ENCODE assay signal across 12 mouse cellular contexts in the genomic region with DNA sequence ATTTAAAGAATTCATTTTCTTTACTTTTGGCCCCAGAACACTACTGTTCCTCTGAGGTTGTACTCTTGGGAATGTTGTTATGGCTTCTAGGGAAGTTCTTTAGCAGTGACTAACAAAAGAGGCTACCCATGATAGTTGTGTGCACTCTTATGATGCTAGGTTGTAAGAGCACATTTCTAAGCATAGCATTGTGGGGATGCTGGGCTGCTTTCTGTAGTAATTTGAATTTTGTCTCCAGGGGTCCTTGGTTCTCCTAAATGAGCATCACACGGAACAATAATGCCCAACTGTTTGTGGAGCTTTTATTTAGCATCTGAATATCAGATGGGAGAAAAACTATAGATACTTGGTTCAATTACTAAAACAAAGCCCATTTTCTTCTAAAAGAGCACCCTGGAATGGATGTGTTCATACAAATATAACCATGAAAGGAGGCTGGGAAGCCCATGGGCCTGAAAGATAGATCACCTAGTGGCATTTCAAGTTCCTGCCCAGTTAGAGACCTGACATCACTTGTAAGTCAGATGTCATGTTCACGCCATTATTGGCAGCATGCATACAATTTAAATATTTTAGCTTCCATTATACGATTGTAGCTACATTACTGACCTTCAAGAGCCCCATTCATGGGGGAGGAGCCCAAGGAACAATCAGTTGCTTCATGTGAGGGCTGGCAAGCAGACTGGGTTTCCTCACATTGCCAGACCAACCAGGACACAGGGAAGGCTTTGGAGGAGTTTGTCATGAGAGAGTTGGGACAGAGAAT. TPM values are rescaled to one million over a fixed set of nuclear protein-coding genes. Genes with fewer than 3 reads are reported as not detected.
DNase-seq lines count a peak whose midpoint lies in the region; ATAC-seq lines count a peak whose summit lies in the region.
"Had no signal": no experiment of that assay in that cellular context is flagged by ENCODE, and none has a peak within 500 bp of the region (broad histone marks: within the 10 kb centered on the region; RNA-seq: fewer than 3 reads in every experiment).

No protein-coding gene starts in this region.

- H3K27ac ChIP-seq in midbrain, embryonic 13.5 days: peak overlapping the region; percentile 73
- H3K27ac ChIP-seq in heart, embryonic 12.5 days (ENCODE audit: poor library complexity, severe bottlenecking): no peak overlapping the region
- H3K27ac ChIP-seq: heart, embryonic 13.5 days had no signal

- intact Hi-C loops in left cerebral cortex, postnatal 4 days (cut with DNase I): loop anchor here (10.0 kb wide), 1 partner anchor 111 kb away; no protein-coding TSS in a partner anchor
- intact Hi-C loops in left cerebral cortex, postnatal 14 days (cut with DNase I): no loop called here

- H3K4me1 ChIP-seq in midbrain, embryonic 13.5 days (replicated peaks): peaks cover 59% of the 10 kb centered on the region
- 0 out of 2 replicates have a peak, but pooled peaks cover 2% of the 10 kb centered on the region for H3K4me1 ChIP-seq in heart, embryonic 12.5 days (replicated peaks)
- H3K4me1 ChIP-seq: heart, embryonic 13.5 days had no signal

- H3K9me3 ChIP-seq in midbrain, embryonic 13.5 days: no peaks in the 10 kb centered on the region
- 0 out of 2 replicates have a peak, but pooled peaks cover 4% of the 10 kb centered on the region for H3K9me3 ChIP-seq in heart, embryonic 12.5 days (replicated peaks)
- H3K9me3 ChIP-seq: heart, embryonic 13.5 days had no signal

- H3K4me2 ChIP-seq in midbrain, embryonic 13.5 days (replicated peaks): no peak overlapping the region
- no peak overlapping the region for H3K4me2 ChIP-seq in heart, embryonic 12.5 days
- H3K4me2 ChIP-seq: heart, embryonic 13.5 days had no signal

- no peak overlapping the region for H3K9ac ChIP-seq in midbrain, embryonic 13.5 days (replicated peaks)
- no peak overlapping the region for H3K9ac ChIP-seq in heart, embryonic 12.5 days
- H3K9ac ChIP-seq: heart, embryonic 13.5 days had no signal

- no peaks in the 10 kb centered on the region for H3K27me3 ChIP-seq in midbrain, embryonic 13.5 days
- peaks cover 11% of the 10 kb centered on the region for H3K27me3 ChIP-seq in heart, embryonic 12.5 days (replicated peaks)

- peak; percentile 46 for ATAC-seq in granulocyte monocyte progenitor cell, adult 5-6 weeks (replicated peaks; ENCODE audit: poor library complexity, severe bottlenecking)
- ATAC-seq in midbrain, embryonic 13.5 days: peak; percentile 86
- ATAC-seq in heart, embryonic 12.5 days (ENCODE audit: insufficient number of reproducible peaks, low FRiP score): no peak

- H3K4me3 ChIP-seq in midbrain, embryonic 13.5 days (replicated peaks): no peak overlapping the region
- H3K4me3 ChIP-seq in heart, embryonic 12.5 days: no peak overlapping the region
- H3K4me3 ChIP-seq: heart, embryonic 13.5 days had no signal

- 14% methylated on average over 3 of the region's 3 CpGs for WGBS in midbrain, embryonic 13.5 days
- 60% methylated on average over 3 of the region's 3 CpGs for whole genome bisulfite sequencing in heart, embryonic 12.5 days

- H3K36me3 ChIP-seq in midbrain, embryonic 13.5 days: peaks cover 8% of the 10 kb centered on the region
- H3K36me3 ChIP-seq in heart, embryonic 12.5 days: no peaks in the 10 kb centered on the region

- peak; percentile 44 for DNase-seq in left cerebral cortex, postnatal 4 days
- DNase-seq in left cerebral cortex, postnatal 14 days (ENCODE audit: low spot score in 2 of 2): no peak
- DNase-seq in embryo, embryonic 10.5 days (ENCODE audit: low spot score): peak; percentile 81
- no peak for DNase-seq in ovary, postnatal 36 days (ENCODE audit: low spot score)
- DNase-seq in heart, adult 8-10 months (ENCODE audit: low spot score): no peak
- DNase-seq: cerebellum, postnatal 25 days; kidney, adult 8-10 months; liver had no signal

RNA-seq across cellular contexts. Expression of a gene that starts 6.5 kb away (rescaled TPM):
- 10 to 100 TPM; 22.5 to 23.7 TPM for total RNA-seq in left cerebral cortex, postnatal 4 days (2021)
- total RNA-seq in left cerebral cortex, postnatal 14 days (2021): 1 to 10 TPM; 5.1 to 6.0 TPM
- total RNA-seq in granulocyte monocyte progenitor cell, adult 5-6 weeks (2014; fragmentation: Nextera tagmentation): 151 and 195 TPM in 2 replicates
- 178 and 196 TPM in 2 replicates for total RNA-seq in granulocyte monocyte progenitor cell, adult 5-6 weeks (2017)
- polyA plus RNA-seq in midbrain, embryonic 13.5 days (2015; fragmentation: Nextera tagmentation; extraction: Ambion mirVana): 13.6 and 15.4 TPM in 2 replicates
- 0.95 and 1.5 TPM in 2 replicates for polyA plus RNA-seq in heart, embryonic 12.5 days (2016; fragmentation: Nextera tagmentation; extraction: Ambion mirVana)
- total RNA-seq in heart, adult 8-10 months (2022): 1 to 10 TPM; 5.0 to 8.6 (median 6.9) TPM

Comparison
In these comparisons a context has a peak if more than half of its experiments do, and no peak if none do; other contexts are left out.
1. DNase-seq: peak in left cerebral cortex, postnatal 4 days (single experiment) and embryo, embryonic 10.5 days (single experiment); none in left cerebral cortex, postnatal 14 days (0 of 2), ovary, postnatal 36 days (single experiment) and heart, adult 8-10 months (single experiment).
2. RNA of a gene that starts 6.5 kb away (total RNA-seq): 151 to 196 TPM in granulocyte monocyte progenitor cell, adult 5-6 weeks; 22.5 to 23.7 TPM in left cerebral cortex, postnatal 4 days, 5.0 to 8.6 TPM in heart, adult 8-10 months and 5.1 to 6.0 TPM in left cerebral cortex, postnatal 14 days; every median in the first group is over 4 times any median in the second.